Comparison of ENCODE assay signal across 23 mouse cellular contexts in the genomic region with DNA sequence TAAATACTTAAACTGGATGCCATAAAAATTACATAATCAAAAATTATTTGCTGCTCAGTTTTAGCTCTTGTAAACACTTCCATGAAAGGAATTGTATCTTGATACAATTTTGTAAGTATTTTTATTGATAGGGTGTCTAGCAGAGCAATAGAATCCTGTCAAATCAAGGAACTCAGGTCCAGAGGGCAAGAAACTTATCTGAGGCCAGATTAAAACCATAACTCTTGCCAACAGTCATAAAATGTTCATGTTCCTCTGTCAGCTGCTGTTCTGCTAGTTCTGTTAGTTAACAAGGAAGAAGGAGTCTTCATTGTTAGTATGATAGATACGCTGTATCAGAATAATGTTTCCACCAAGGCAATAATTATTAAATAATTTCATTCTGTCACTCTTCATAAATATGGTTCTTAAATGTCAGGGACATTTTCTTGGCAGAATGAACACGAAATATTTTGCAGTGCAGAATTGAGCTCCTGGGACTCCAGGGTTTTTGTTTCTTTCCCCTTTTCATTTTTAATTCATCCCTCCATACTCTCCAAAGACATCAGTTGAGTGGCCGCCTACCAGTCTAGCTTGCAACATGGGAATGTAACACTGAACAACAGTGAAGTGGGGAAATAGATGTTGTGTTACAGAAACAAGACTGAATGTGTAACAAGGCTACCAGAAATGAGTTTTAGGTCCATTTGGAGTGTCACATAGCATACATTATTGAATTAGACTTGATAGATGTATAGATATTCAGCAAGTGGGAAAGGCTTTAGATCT.
A peak's percentile ranks its signal among the peaks of the same experiment; 100 is the strongest.
DNase-seq lines count a peak whose midpoint lies in the region; ATAC-seq and TF ChIP-seq lines count a peak whose summit lies in the region.
"Had no signal": no experiment of that assay in that cellular context is flagged by ENCODE, and none has a peak within 500 bp of the region (broad histone marks: within the 10 kb centered on the region; RNA-seq: fewer than 3 reads in every experiment).

No protein-coding gene starts in this region.

- H3K4me2 ChIP-seq in embryonic facial prominence, embryonic 14.5 days (ENCODE audit: low read depth, low read length), result no peak overlapping the region
- H3K4me2 ChIP-seq in lung, postnatal 0 days (replicated peaks; ENCODE audit: low read depth, low read length), result no peak overlapping the region
- H3K4me2 ChIP-seq in intestine, postnatal 0 days (replicated peaks; ENCODE audit: low read depth), result no peak overlapping the region
- H3K4me2 ChIP-seq: embryonic facial prominence, embryonic 13.5 days; forebrain, embryonic 13.5 days; heart, embryonic 13.5 days had no signal

- no peak overlapping the region for H3K9ac ChIP-seq in embryonic facial prominence, embryonic 14.5 days (ENCODE audit: low read depth, low read length)
- no peak overlapping the region for H3K9ac ChIP-seq in lung, postnatal 0 days (replicated peaks; ENCODE audit: low read depth)
- H3K9ac ChIP-seq in intestine, postnatal 0 days (ENCODE audit: low read depth, low read length), result no peak overlapping the region
- H3K9ac ChIP-seq: embryonic facial prominence, embryonic 13.5 days; forebrain, embryonic 13.5 days; forebrain, postnatal 0 days; heart, embryonic 13.5 days had no signal

- no peaks in the 10 kb centered on the region for H3K4me1 ChIP-seq in embryonic facial prominence, embryonic 14.5 days (ENCODE audit: control insufficient read depth, insufficient read depth, low read length)
- H3K4me1 ChIP-seq in embryonic facial prominence, embryonic 10.5 days, result no peaks in the 10 kb centered on the region
- no peaks in the 10 kb centered on the region for H3K4me1 ChIP-seq in lung, postnatal 0 days (ENCODE audit: insufficient read depth, low read depth, low read length)
- H3K4me1 ChIP-seq in intestine, postnatal 0 days (replicated peaks; ENCODE audit: control insufficient read depth, insufficient read depth, low read length), result no peaks in the 10 kb centered on the region
- H3K4me1 ChIP-seq: embryonic facial prominence, embryonic 13.5 days; forebrain, embryonic 13.5 days; heart, embryonic 13.5 days had no signal

- no peak for TF ChIP-seq EP300 in lung, postnatal 0 days (IDR thresholded peaks at IDR 0.05)

- 62% methylated on average over 3 of the region's 3 CpGs for WGBS in embryonic facial prominence, embryonic 14.5 days
- 77% methylated on average over 3 of the region's 3 CpGs for whole genome bisulfite sequencing in embryonic facial prominence, embryonic 10.5 days
- 45% methylated on average over 3 of the region's 3 CpGs for WGBS in lung, postnatal 0 days
- 52% methylated on average over 3 of the region's 3 CpGs for WGBS in intestine, postnatal 0 days

- H3K27ac ChIP-seq in embryonic facial prominence, embryonic 14.5 days (replicated peaks; ENCODE audit: low read depth, low read length), result no peak overlapping the region
- no peak overlapping the region for H3K27ac ChIP-seq in embryonic facial prominence, embryonic 10.5 days (replicated peaks)
- H3K27ac ChIP-seq in lung, postnatal 0 days (ENCODE audit: low read length), result no peak overlapping the region
- H3K27ac ChIP-seq in intestine, postnatal 0 days (ENCODE audit: low read depth, low read length), result no peak overlapping the region
- H3K27ac ChIP-seq: embryonic facial prominence, embryonic 13.5 days; forebrain, embryonic 13.5 days; gastrocnemius, adult 2 months; heart, embryonic 13.5 days had no signal

- H3K36me3 ChIP-seq in embryonic facial prominence, embryonic 14.5 days (ENCODE audit: control insufficient read depth, insufficient read depth, low read length), result no peaks in the 10 kb centered on the region
- no peaks in the 10 kb centered on the region for H3K36me3 ChIP-seq in embryonic facial prominence, embryonic 10.5 days (replicated peaks)
- H3K36me3 ChIP-seq in lung, postnatal 0 days (ENCODE audit: insufficient read depth, low read length), result no peaks in the 10 kb centered on the region
- H3K36me3 ChIP-seq in intestine, postnatal 0 days (ENCODE audit: control insufficient read depth, insufficient read depth), result no peaks in the 10 kb centered on the region
- H3K36me3 ChIP-seq: embryonic facial prominence, embryonic 13.5 days; G1E; heart, embryonic 13.5 days had no signal

- H3K4me3 ChIP-seq in embryonic facial prominence, embryonic 14.5 days (ENCODE audit: low read depth, low read length), result no peak overlapping the region
- H3K4me3 ChIP-seq in embryonic facial prominence, embryonic 10.5 days, result no peak overlapping the region
- H3K4me3 ChIP-seq in lung, postnatal 0 days (ENCODE audit: low read depth, low read length), result no peak overlapping the region
- no peak overlapping the region for H3K4me3 ChIP-seq in intestine, postnatal 0 days (ENCODE audit: low read depth, low read length)
- H3K4me3 ChIP-seq: embryonic facial prominence, embryonic 13.5 days; forebrain, embryonic 13.5 days; gastrocnemius, adult 2 months; heart, embryonic 13.5 days had no signal

- no peak for TF ChIP-seq CTCF in lung, postnatal 0 days (IDR thresholded peaks at IDR 0.05)
- TF ChIP-seq CTCF in intestine, postnatal 0 days (IDR thresholded peaks at IDR 0.05; ENCODE audit: low read depth), result no peak

- ATAC-seq in embryonic facial prominence, embryonic 14.5 days (ENCODE audit: low read depth), result no peak
- peak; percentile 19; the same call in 1 of the 2 replicates for ATAC-seq in lung, postnatal 0 days
- ATAC-seq in intestine, postnatal 0 days, result peak; percentile 72; the same call in 1 of the 2 replicates
- ATAC-seq: CD4-positive, CD25-positive, alpha-beta regulatory T cell, adult 4 months; forebrain, embryonic 13.5 days; forebrain, postnatal 0 days had no signal

- H3K27me3 ChIP-seq in embryonic facial prominence, embryonic 14.5 days (replicated peaks; ENCODE audit: control insufficient read depth, insufficient read depth, low read length), result no peaks in the 10 kb centered on the region
- no peaks in the 10 kb centered on the region for H3K27me3 ChIP-seq in embryonic facial prominence, embryonic 10.5 days (replicated peaks; ENCODE audit: low read depth, poor library complexity, severe bottlenecking)
- H3K27me3 ChIP-seq in lung, postnatal 0 days (replicated peaks; ENCODE audit: insufficient read depth, low read length), result no peaks in the 10 kb centered on the region
- H3K27me3 ChIP-seq in intestine, postnatal 0 days (replicated peaks; ENCODE audit: control insufficient read depth, insufficient read depth, low read length), result no peaks in the 10 kb centered on the region; the same call in 1 of the 2 replicates
- H3K27me3 ChIP-seq: embryonic facial prominence, embryonic 13.5 days; forebrain, embryonic 13.5 days; heart, embryonic 13.5 days had no signal

- H3K9me3 ChIP-seq in embryonic facial prominence, embryonic 14.5 days (ENCODE audit: control insufficient read depth, low read length), result no peaks in the 10 kb centered on the region
- no peaks in the 10 kb centered on the region for H3K9me3 ChIP-seq in embryonic facial prominence, embryonic 10.5 days
- H3K9me3 ChIP-seq in lung, postnatal 0 days (ENCODE audit: low read length), result no peaks in the 10 kb centered on the region
- H3K9me3 ChIP-seq in intestine, postnatal 0 days (ENCODE audit: control insufficient read depth), result no peaks in the 10 kb centered on the region
- H3K9me3 ChIP-seq: embryonic facial prominence, embryonic 13.5 days; G1E had no signal

- peak; percentile 0 for DNase-seq in embryonic facial prominence, embryonic 14.5 days (ENCODE audit: low spot score)
- no peak for DNase-seq in embryonic facial prominence, embryonic 10.5 days (ENCODE audit: low spot score)
- DNase-seq in kidney, postnatal 14 days, result peak; percentile 20
- DNase-seq in kidney, postnatal 36 days, result no peak
- DNase-seq in lung, postnatal 0 days (ENCODE audit: low spot score), result peak; percentile 43
- no peak for DNase-seq in lung, postnatal 4 days
- no peak for DNase-seq in embryo, embryonic 10 days (ENCODE audit: low spot score)
- DNase-seq: adrenal gland, adult 8-10 months; adrenal gland, postnatal 36 days; B cell, adult 2 months; cerebellum, adult 8-10 months; cerebellum, postnatal 14 days; forebrain, postnatal 0 days; gastrocnemius, adult 2 months; gastrocnemius, postnatal 36 days; heart, adult 11 months; heart, postnatal 36 days had no signal

Comparison
In these comparisons a context has a peak if more than half of its experiments do, and no peak if none do; other contexts are left out.
1. DNase-seq: peak in embryonic facial prominence, embryonic 14.5 days (single experiment), kidney, postnatal 14 days (single experiment) and lung, postnatal 0 days (single experiment); none in embryonic facial prominence, embryonic 10.5 days (single experiment), kidney, postnatal 36 days (0 of 2), lung, postnatal 4 days (0 of 2) and embryo, embryonic 10 days (single experiment).